Mouse (Mus musculus): ENCODE measurements at regions not wholly inside any gene's neighbourhood (a gene's known extent, or its start where the extent isn't known, plus 50 kb on each side); places are given as distances from the start of the nearest gene placed in this dataset.

DNA sequence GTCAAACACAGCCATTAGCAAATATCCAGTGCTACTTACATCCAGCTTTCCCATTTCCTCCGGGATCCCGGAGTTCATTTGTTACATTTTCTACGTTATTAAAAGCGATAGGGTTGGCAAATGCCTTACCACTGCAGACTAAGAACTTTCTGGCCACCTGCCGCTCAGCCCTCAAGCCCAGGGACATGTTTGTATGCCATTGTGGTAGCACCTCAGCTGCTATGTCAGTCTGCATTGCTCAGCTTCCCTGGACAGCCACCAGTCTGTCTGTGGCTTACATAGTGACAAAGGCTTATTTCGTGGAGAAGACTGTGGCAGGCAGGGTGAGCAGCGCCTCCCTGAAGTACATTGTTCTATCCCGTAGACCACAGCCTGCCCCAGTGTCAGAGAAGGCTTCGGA lies 127.5 kb downstream of the Fam173b start:
- DNase-seq (ENCODE audit: low spot score), result no peak
- no peak overlapping the region for H3K27ac ChIP-seq
- no peak for ATAC-seq (ENCODE audit: low FRiP score)

DNA sequence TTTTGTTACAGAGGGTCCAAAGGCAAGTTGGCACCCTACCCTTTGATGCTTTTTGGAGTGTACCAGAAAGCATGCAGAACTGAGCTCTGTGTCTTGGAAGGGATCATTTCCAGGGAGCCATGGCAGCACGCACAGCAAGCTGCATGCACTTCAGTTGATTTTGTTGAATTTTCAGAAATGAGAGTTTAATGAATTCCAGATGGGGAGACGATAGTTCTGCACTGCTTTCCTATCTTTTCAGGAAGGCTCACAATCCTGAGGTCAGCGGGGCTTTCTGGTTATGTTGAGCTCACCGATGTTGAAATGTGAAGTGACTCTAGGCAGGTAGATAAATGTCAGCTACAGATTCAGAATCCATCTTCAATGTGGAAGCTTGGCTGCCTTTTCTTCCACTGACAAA lies 140.0 kb downstream of the Fam173b start:
- Histone ChIP-seq H3K4me1 (replicated peaks; ENCODE audit: control insufficient read depth, insufficient read depth, low read length) (no peaks in the 10 kb centered on the region), H3K27ac (no peak overlapping the region), H3K9me3 (ENCODE audit: control insufficient read depth, low read length) (no peaks in the 10 kb centered on the region), H3K4me3 (replicated peaks; ENCODE audit: low read length) (no peak overlapping the region), H3K4me2 (replicated peaks) (no peak overlapping the region), H3K27me3 (ENCODE audit: control insufficient read depth, insufficient read depth, low read length) (no peaks in the 10 kb centered on the region), H3K9ac (no peak overlapping the region), H3K36me3 (replicated peaks; ENCODE audit: control insufficient read depth, insufficient read depth) (no peaks in the 10 kb centered on the region)
- ATAC-seq (ENCODE audit: low FRiP score) (no peak), DNase-seq (ENCODE audit: low spot score) (no peak)
- 83% methylated on average over 4 of the region's 4 CpGs for WGBS

More for the DNA sequence above, 127.5 kb downstream of the Fam173b start:
- Histone ChIP-seq H3K9me3 (ENCODE audit: control insufficient read depth, low read length) (no peaks in the 10 kb centered on the region), H3K4me3 (replicated peaks; ENCODE audit: low read length) (no peak overlapping the region), H3K27me3 (ENCODE audit: control insufficient read depth, insufficient read depth, low read length) (no peaks in the 10 kb centered on the region), H3K4me1 (replicated peaks; ENCODE audit: control insufficient read depth, insufficient read depth, low read length) (no peaks in the 10 kb centered on the region), H3K36me3 (replicated peaks; ENCODE audit: control insufficient read depth, insufficient read depth) (no peaks in the 10 kb centered on the region), H3K4me2 (replicated peaks) (no peak overlapping the region), H3K9ac (no peak overlapping the region)
- 82% methylated on average over 9 of the region's 9 CpGs for WGBS

DNA sequence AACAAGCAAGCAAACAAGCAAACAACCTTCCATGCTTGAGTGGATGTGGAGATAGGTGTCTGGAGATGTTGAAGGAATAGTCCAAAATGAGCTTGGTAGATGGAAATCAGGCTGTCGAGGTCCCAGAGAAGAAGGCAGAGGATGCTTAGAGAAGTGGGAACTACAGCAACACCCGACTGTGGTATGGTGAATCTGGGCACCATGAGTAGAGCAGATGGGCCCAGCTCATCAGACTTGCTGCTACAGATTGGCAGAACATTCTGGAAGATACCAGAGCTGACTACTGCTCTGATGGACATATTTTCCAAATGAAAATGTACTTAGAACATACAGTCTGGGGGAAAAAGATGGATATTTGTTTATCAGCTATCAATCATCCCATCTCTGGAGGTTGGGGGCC lies 142.9 kb downstream of the Fam173b start:
- H3K4me1 ChIP-seq (replicated peaks; ENCODE audit: control insufficient read depth, insufficient read depth, low read length), result no peaks in the 10 kb centered on the region
- no peaks in the 10 kb centered on the region for H3K36me3 ChIP-seq (replicated peaks; ENCODE audit: control insufficient read depth, insufficient read depth)
- H3K9me3 ChIP-seq (ENCODE audit: control insufficient read depth, low read length), result no peaks in the 10 kb centered on the region
- no peak for DNase-seq (ENCODE audit: low spot score)
- H3K27me3 ChIP-seq (ENCODE audit: control insufficient read depth, insufficient read depth, low read length), result no peaks in the 10 kb centered on the region
- H3K4me3 ChIP-seq (replicated peaks; ENCODE audit: low read length), result no peak overlapping the region
- H3K9ac ChIP-seq, result no peak overlapping the region
- ATAC-seq (ENCODE audit: low FRiP score), result no peak
- 80% methylated on average over 2 of the region's 2 CpGs for WGBS
- H3K4me2 ChIP-seq (replicated peaks), result no peak overlapping the region
- no peak overlapping the region for H3K27ac ChIP-seq

DNA sequence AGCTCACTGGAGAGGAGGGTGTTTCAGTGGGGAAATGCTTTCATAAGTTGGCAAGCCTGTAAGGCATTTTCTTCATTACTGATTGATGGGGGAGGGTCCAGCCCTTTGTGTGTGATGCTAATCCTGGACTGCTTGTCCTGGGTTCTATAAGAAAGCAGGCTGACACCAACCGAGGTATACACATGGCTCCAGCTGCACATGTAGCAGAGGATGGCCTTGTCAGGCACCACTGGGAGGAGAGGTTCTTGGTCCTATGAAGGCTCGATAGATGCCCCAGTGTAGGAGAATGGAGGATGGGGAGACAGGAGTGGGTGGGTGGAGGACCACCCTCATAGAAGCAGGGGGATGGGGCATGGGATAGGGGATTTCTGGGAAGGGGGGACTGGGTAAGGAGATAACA lies 151.0 kb downstream of the Fam173b start:
- WGBS, result 42% methylated on average over 2 of the region's 2 CpGs
- Histone ChIP-seq H3K9ac (no peak overlapping the region), H3K9me3 (ENCODE audit: control insufficient read depth, low read length) (no peaks in the 10 kb centered on the region), H3K4me2 (replicated peaks) (no peak overlapping the region), H3K27me3 (ENCODE audit: control insufficient read depth, insufficient read depth, low read length) (no peaks in the 10 kb centered on the region), H3K4me1 (replicated peaks; ENCODE audit: control insufficient read depth, insufficient read depth, low read length) (no peaks in the 10 kb centered on the region), H3K36me3 (replicated peaks; ENCODE audit: control insufficient read depth, insufficient read depth) (no peaks in the 10 kb centered on the region), H3K4me3 (replicated peaks; ENCODE audit: low read length) (no peak overlapping the region), H3K27ac (no peak overlapping the region)
- DNase-seq (ENCODE audit: low spot score) (no peak), ATAC-seq (ENCODE audit: low FRiP score) (no peak)

DNA sequence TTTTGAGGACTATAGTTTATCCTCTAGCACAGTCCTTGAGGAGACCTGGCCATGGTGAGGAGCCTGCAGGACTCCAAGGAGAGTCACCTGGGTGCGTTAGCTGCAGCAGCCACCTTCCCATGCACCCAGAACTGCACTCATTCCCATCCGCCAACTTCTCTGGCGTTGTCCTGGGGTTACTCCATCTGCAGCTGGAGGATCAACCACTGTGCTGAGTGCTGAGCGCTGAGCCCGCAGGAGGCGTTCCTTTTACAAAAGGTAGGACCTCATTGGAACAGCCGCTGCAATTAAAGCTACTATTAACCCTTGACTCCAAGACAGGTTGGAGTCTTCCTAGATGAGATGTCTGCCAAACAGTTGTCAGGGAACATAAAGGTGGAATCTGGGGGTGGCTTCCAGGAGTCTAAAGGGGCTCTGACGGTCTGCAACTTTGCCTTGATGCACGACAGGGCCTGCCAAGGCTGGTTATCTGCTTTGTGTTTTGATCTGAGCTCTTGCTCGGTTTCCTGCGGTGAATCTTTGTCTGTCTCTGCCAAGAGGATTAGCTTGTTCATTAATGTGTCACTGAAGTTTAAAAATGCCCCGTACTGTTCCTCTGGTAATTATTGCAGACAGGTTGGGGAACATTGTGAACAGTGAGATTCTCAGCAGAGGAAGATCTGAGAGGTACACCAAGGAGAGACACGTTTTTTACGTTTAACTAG lies 152.1 kb downstream of the Fam173b start:
- no peak overlapping the region for H3K9ac ChIP-seq
- no peaks in the 10 kb centered on the region for H3K36me3 ChIP-seq (replicated peaks; ENCODE audit: control insufficient read depth, insufficient read depth)
- ATAC-seq (ENCODE audit: low FRiP score), result peak; percentile 31; the same call in 1 of the 2 replicates
- no peaks in the 10 kb centered on the region for H3K4me1 ChIP-seq (replicated peaks; ENCODE audit: control insufficient read depth, insufficient read depth, low read length)
- no peak overlapping the region for H3K4me3 ChIP-seq (replicated peaks; ENCODE audit: low read length)
- WGBS, result 20% methylated on average over 14 of the region's 14 CpGs
- H3K27ac ChIP-seq, result no peak overlapping the region
- H3K9me3 ChIP-seq (ENCODE audit: control insufficient read depth, low read length), result no peaks in the 10 kb centered on the region
- DNase-seq (ENCODE audit: low spot score), result peak; percentile 38
- H3K4me2 ChIP-seq (replicated peaks), result no peak overlapping the region
- no peaks in the 10 kb centered on the region for H3K27me3 ChIP-seq (ENCODE audit: control insufficient read depth, insufficient read depth, low read length)

DNA sequence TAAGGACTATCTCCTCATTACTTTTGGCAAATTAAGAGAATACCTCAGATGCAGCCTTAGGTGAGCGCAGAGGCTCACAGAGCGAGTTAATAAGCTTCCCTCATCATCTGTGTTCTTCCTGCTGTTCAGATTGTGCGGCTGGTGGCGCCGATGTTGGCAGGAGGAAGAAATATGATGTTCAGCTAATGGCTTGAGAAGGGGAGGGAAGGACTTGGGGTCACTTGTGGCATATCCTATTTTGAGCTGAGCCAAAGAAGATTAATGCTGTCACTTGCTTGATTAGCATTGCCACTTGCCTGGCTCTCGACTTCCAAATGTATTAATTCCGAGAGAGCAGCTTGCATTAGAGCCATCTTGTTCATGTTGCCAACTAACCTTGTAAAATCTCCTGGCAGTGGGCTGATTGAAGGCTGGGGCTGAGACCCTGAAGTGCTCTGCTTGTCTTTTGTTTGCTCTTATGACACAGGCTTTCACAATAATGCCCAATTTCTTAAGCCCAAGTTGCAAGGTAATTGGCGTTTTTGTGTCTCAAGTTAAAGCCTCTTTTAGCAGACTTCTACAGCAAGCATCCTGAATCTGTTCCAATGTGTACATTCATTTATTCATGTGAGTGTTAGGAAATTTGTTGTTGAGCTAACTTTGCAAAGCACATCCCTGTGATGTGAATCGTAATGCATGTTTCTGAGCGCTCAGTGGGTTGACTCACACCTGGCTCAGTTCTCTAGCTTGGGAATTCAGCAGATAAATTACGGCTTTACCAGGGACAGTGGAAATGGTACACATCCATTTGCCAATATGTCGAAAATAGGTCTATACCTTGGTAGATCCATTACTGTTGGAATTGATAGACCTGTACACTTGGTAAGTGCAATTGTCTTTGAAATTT lies 167.6 kb downstream of the Fam173b start:
- 69% methylated on average over 12 of the region's 12 CpGs for WGBS
- DNase-seq (ENCODE audit: low spot score), result peak; percentile 29
- peak; percentile 62 for ATAC-seq (ENCODE audit: low FRiP score)

DNA sequence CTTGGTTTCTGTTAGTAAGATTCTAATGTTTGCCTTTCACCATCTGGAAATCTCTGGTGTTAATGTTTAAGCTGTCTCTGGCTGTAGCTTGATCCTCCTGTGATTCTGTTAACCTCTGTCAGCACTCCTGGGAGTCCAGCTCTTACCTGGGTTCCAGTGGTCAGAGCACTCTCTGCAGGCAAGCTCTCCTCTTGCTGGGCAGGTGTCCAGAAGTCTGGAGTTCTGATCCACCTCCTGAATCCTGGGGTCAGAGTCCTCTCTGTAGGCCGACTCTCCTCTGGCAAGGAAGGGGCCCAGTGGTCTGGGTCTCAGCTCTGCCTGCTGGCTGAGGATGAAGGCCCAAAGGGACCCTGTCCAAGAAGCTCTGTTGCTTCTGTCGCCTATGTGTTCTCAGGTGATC lies 181.4 kb downstream of the Fam173b start:
- no peak overlapping the region for H3K4me2 ChIP-seq (replicated peaks)
- H3K36me3 ChIP-seq (replicated peaks; ENCODE audit: control insufficient read depth, insufficient read depth), result no peaks in the 10 kb centered on the region
- no peak overlapping the region for H3K4me3 ChIP-seq (replicated peaks; ENCODE audit: low read length)
- H3K27me3 ChIP-seq (ENCODE audit: control insufficient read depth, insufficient read depth, low read length), result no peaks in the 10 kb centered on the region
- DNase-seq (ENCODE audit: low spot score) (no peak), ATAC-seq (ENCODE audit: low FRiP score) (no peak)
- H3K9me3 ChIP-seq (ENCODE audit: control insufficient read depth, low read length), result no peaks in the 10 kb centered on the region
- H3K9ac ChIP-seq, result no peak overlapping the region
- WGBS, result 93% methylated on average over 2 of the region's 2 CpGs
- no peak overlapping the region for H3K27ac ChIP-seq
- no peaks in the 10 kb centered on the region for H3K4me1 ChIP-seq (replicated peaks; ENCODE audit: control insufficient read depth, insufficient read depth, low read length)

More for the DNA sequence above, 167.6 kb downstream of the Fam173b start:
- H3K4me1 ChIP-seq (replicated peaks; ENCODE audit: control insufficient read depth, insufficient read depth, low read length), result no peaks in the 10 kb centered on the region; the same call in 1 of the 2 replicates
- H3K4me3 ChIP-seq (replicated peaks; ENCODE audit: low read length), result no peak overlapping the region
- H3K27ac ChIP-seq, result no peak overlapping the region
- 0 out of 2 replicates have a peak, but pooled peaks cover 6% of the 10 kb centered on the region for H3K9me3 ChIP-seq (ENCODE audit: control insufficient read depth, low read length)
- no peak overlapping the region for H3K4me2 ChIP-seq (replicated peaks)
- H3K9ac ChIP-seq, result no peak overlapping the region
- no peaks in the 10 kb centered on the region for H3K36me3 ChIP-seq (replicated peaks; ENCODE audit: control insufficient read depth, insufficient read depth)
- no peaks in the 10 kb centered on the region for H3K27me3 ChIP-seq (ENCODE audit: control insufficient read depth, insufficient read depth, low read length)

DNA sequence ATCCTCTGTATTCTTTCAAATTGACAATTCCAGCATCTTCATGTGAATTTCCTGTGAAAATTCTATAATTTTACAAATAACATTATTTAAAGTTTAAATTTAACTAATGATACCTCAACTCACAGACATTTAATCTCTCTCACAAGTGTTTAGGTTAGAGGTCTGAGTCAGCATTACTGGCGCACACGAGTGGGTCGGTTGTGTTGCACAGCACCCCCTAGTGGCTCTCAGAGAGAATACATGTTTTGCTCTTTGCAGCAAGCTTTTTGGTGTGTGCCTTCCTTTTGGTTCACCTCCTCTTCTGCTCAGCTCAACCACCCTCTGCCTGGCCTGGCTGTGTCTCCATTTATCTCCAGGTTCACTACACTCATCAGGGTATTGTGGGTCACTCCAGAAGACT lies 183.4 kb downstream of the Fam173b start:
- Histone ChIP-seq H3K4me1 (replicated peaks; ENCODE audit: control insufficient read depth, insufficient read depth, low read length) (no peaks in the 10 kb centered on the region), H3K9ac (no peak overlapping the region), H3K27me3 (ENCODE audit: control insufficient read depth, insufficient read depth, low read length) (no peaks in the 10 kb centered on the region), H3K27ac (no peak overlapping the region), H3K9me3 (ENCODE audit: control insufficient read depth, low read length) (no peaks in the 10 kb centered on the region), H3K4me3 (replicated peaks; ENCODE audit: low read length) (no peak overlapping the region), H3K4me2 (replicated peaks) (no peak overlapping the region), H3K36me3 (replicated peaks; ENCODE audit: control insufficient read depth, insufficient read depth) (no peaks in the 10 kb centered on the region)
- WGBS, result 83% methylated on average over 3 of the region's 3 CpGs
- ATAC-seq (ENCODE audit: low FRiP score), result no peak
- DNase-seq (ENCODE audit: low spot score), result no peak

DNA sequence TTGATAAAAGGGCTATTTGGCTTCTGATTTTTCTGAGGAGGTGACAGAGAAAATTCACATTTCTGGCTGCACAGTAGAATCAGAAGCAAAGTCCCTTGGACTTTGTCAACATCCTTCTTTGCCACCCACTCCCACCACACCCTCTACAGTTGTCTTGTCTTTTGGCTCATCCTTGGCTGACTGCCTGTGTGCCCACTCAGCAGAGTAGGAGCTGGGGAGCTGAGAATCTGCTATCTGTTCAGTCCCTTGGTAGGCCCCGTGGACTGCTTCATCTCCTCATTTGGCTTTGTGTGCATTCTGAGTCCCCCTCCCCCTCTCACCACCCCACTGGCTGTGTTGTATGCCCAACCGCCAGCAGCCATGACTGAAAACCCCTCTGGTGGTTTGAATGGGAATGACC lies 197.2 kb downstream of the Fam173b start:
- no peaks in the 10 kb centered on the region for H3K27me3 ChIP-seq (ENCODE audit: control insufficient read depth, insufficient read depth, low read length)
- no peaks in the 10 kb centered on the region for H3K4me1 ChIP-seq (replicated peaks; ENCODE audit: control insufficient read depth, insufficient read depth, low read length)
- no peak for ATAC-seq (ENCODE audit: low FRiP score)
- WGBS, result 82% methylated on average over 2 of the region's 2 CpGs
- no peak for DNase-seq (ENCODE audit: low spot score)
- H3K27ac ChIP-seq, result no peak overlapping the region
- H3K9ac ChIP-seq, result no peak overlapping the region
- H3K9me3 ChIP-seq (ENCODE audit: control insufficient read depth, low read length), result no peaks in the 10 kb centered on the region
- H3K36me3 ChIP-seq (replicated peaks; ENCODE audit: control insufficient read depth, insufficient read depth), result no peaks in the 10 kb centered on the region
- H3K4me2 ChIP-seq (replicated peaks), result no peak overlapping the region
- H3K4me3 ChIP-seq (replicated peaks; ENCODE audit: low read length), result no peak overlapping the region

All from hindbrain, embryonic 14.5 days (tissue).